Mouse (Mus musculus) ovary, postnatal 10 days (tissue): ENCODE data around the gene Pgbd5.

ENCODE experiments used
- DNase-seq: peaks from one replicate; pipeline ENCODE4 v3.0.0; 2022; ENCODE audit warnings: low spot score

The Pgbd5 gene

GRCm38 (mm10) chr8:124343991-124344390, 95.5 kb downstream of the Pgbd5 start:
- no peak for DNase-seq

GRCm38 (mm10) chr8:124343151-124343550, 96.3 kb downstream of the Pgbd5 start:
- no peak for DNase-seq

- no peak for DNase-seq
These were observed 98.9 kb downstream of the Pgbd5 start for GRCm38 (mm10) chr8:124340360-124341068.

- DNase-seq = no peak
These were observed 99.7 kb downstream of the Pgbd5 start for GRCm38 (mm10) chr8:124339742-124340141.

- no peak for DNase-seq
These were observed 103.2 kb downstream of the Pgbd5 start for GRCm38 (mm10) chr8:124336302-124336701.

GRCm38 (mm10) chr8:124331706-124332105, 107.8 kb downstream of the Pgbd5 start:
- no peak for DNase-seq

DNA sequence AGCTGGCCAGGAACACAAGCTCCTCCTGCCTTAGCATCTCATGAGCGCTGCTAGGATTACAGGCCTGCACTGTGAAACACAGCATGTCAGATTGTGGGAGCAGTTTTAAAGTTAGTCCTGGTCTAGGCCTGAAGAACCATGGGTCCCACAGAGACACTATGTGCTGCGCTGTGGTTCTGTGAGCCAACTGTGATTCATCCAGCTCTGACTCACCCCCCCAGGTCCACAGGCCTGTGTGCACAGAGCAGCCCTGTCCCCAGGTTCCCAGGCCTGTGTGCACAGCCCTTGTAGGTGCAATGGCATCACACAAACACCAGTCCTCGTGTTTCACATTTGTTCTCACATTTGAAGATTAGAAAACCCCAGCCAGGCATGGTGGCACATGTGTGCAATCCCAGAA, 108.4 kb downstream of the Pgbd5 start:
- DNase-seq = no peak

- no peak for DNase-seq
These were observed 109.0 kb downstream of the Pgbd5 start for GRCm38 (mm10) chr8:124330433-124330832.

- no peak for DNase-seq
These were observed 109.8 kb downstream of the Pgbd5 start for GRCm38 (mm10) chr8:124329690-124330089.

DNA sequence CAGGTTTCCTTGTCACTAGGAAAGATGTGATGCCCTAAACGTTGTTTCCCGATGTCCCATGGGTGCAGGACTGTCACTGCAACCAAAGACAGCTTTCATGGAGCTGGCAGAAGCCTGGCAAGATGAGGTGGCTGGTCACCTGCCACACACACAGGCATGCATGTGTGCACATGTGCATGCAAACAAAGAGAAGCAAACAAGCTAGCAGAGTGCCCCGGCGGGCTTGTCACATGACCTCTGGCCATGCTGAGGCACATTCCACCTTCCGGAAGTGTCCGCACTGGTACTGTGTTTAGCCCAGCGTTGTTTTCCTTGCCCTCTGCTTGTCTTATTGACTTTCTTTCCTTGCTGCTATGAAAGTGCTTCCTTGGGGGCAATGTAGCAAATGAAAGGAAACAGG, 111.2 kb downstream of the Pgbd5 start:
- no peak for DNase-seq

GRCm38 (mm10) chr8:124323356-124323755, 116.1 kb downstream of the Pgbd5 start:
- DNase-seq = no peak

DNA sequence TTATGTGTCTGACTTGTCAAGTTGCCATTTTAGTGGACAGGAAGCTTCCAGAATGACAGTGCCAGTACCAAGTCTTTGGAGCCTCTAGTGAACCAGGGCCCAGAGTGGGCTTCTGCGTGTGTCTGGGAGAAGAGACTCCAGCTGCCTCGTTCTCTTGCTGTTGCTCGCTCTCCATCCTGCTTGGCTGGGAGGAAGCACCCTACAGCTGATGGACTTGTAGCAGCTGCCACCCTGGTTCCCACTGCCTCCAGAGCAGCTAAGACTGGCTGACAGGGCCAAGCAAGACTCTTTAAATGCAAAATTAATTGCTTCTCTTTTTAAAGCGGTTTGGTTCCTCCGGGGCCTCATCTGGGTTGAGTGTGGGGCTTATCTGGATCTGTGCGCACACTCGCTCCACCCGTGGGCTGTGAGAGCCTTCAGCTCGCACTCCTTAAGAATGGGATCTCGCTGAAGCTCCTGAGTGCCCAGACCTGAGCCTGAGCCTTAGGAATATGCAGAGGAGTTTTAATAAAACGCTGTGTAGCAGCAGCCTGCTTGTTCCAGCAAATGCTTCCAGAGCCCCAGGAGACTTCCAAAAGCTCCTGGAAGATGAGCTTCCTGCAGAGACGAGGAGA, 118.1 kb downstream of the Pgbd5 start:
- DNase-seq = no peak

DNA sequence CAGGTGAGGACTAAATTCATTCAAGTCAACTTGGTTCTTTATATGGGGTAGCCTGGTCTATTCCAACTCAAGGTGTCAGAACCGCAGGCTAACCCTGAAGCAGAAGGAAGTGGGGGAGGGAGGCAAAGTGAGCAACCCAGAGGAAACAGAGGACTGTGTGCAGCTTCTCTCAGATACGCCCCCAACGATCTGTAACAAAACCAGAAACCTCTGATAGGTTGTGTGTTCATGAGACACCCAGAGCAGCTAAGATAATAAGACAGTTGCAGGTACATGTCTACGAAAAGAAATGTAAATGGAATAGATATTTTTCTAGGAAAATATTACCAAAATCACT, 120.2 kb downstream of the Pgbd5 start:
- DNase-seq = no peak
